Mouse (Mus musculus): ENCODE results near the gene Myo5a. TPM values are rescaled to one million over a fixed set of nuclear protein-coding genes. Genes with fewer than 3 reads are reported as not detected.

The Myo5a gene
- total RNA-seq, 4 experiments from 2014 or later = 39.8 to 90.4 (median 58.0) TPM

DNA sequence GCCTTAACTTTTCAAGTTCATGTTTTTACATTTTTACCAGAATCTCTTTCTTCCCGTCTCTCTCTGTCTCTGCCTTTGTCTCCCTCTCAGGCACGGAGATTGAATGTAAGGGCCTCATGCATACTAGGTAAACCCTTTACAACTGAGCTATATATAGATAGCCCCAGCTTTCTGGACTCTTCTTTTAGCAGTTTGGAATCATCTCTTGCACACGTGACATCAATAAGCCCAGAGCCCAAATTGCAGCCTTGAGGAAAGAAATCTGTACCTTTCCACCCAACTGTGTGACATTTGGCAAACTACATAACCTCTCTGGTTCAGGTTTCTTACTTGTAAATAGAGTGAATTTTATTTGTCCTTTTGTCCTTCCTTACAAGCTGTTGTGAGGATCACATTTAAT is 1.5 kb downstream of the Myo5a start:
- DNase-seq = no peak

DNA sequence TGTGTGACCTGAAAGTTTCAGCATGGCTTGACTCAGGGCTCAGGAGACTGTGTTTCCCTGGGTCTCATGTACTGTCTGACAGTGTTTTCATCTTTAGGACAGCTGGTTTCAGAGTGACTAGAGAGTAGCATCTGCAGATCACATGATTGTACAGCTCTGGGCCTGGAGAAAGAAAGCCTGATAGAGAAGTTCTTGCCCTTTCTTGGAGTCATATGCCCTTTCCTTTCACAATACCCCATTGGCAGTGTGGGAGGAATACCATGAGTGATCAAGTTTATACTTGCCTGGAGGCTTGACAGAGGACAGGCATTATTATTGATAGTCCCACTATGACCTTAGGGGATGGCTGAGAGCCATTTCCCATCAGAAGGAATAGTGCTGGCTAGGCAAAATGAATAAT is 6.4 kb downstream of the Myo5a start:
- DNase-seq = no peak

DNA sequence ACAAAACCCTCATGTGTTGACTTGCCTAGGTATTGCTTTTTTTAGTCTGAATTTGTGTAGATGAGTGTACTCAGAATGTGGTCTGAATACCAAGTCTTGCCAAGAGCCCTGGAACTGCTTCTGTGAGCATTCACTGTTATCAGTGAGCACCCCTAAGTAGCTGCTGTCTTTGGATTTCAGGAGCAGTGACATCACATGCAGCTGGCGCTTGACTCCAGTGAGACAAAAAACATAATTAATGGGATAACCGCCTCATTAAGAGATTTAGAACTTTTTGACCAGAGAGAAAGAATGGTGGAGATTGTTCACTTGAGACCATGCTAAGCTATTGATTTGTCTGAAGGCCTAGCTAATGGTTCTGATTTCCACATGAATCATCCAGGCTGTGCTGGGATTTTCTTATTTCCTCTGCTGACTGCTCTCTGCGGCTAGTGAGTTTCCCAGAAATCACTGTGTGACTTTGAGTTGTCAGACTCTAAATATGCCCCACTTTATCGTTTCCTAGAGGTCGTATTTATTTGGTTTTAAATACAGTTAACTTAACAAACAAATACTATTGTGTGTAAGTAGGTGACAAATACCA is 14.5 kb downstream of the Myo5a start:
- DNase-seq = no peak

DNA sequence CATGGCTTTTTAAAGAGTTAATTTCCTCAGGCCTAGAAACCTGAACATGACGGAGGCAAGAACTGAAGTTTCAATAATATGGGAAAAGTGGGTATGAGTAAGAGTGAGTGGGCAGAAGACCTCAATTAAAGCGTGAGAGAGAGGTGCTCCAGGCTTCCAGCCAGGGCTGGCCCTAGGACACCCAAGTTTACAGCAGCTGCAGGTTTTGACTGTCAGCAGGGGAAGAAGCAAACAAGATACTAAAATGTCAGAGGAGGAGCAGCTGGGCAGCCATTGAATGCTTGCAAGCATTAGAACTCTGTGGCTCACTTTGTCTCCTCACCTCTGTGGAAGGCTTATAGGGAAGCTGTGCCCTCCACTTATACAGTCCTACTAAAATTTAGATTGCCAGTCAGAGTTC is 17.0 kb downstream of the Myo5a start:
- DNase-seq = no peak

DNA sequence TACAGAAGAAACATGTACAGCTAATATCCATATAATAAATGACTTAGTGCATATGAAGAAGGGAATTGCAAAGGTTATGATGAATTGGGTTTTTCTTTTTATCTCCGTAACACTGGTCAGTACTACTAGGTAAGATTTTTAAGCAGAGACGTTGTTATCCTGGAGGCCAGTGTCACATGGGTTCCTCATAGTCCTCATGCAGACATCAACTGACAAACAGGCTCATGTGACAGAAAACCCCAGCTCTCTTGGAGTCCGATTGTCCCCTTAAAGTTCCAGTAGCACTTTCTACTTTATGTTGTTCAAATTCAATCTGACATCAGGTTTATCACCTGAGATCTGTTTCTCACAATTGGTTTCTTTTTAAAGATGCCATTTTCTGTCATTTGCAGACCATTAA is 18.5 kb downstream of the Myo5a start:
- no peak for DNase-seq

DNA sequence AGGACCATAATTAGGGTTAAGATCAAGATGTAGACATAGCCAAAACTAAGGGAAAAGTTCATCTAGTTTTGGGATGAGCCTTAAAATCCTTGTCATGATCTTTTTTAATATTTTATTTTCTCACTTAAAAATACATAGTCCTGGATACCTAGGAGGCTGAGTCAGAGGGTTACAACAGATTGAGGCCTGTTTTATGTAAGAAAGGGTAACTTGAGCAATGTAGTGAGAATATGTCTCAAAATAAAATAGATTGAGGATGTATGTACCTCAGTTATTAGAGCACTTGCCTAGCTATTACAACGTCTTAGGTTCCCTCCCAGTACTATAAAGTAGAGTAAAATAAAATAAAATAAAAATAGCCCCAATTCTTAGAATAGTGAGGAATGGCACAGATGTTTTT is 21.3 kb downstream of the Myo5a start:
- no peak for DNase-seq

DNA sequence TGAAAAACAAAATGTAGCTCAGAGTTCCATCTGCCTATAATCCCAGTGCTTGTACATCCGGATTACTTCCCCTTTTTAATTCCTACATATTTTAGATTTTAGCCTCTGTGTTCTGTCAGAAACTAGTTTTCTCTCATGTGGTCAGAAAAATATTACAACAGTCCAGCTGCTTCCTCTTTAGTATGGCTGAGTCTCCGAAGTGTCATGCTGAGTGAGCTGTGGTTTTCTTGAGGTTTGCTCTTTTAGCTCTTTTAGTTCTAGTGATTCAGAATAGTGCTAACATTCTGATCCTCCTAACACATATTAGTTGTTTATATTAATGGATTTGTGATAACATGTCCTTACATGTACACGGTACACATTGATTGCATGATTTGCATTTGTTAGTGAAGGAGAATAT is 23.9 kb downstream of the Myo5a start:
- no peak for DNase-seq

DNA sequence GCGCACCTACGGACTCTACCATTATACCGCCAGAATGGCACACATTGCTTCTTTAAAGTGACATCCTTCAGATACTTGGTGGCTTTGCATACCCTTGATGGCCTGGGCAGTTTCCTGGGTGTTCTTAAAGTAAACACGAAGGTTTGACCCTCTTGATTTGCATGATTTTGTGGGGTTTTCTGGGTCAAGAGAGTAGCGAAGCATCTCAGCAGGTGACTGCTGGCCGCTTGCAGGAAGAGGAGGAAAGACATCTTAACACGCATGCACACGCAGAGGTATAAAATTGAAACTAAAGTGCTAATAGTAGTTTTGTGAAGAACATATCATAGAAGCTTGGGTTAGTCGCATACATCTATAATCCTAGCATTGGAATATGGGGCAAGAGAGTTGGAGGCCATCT is 28.1 kb downstream of the Myo5a start:
- no peak for DNase-seq

DNA sequence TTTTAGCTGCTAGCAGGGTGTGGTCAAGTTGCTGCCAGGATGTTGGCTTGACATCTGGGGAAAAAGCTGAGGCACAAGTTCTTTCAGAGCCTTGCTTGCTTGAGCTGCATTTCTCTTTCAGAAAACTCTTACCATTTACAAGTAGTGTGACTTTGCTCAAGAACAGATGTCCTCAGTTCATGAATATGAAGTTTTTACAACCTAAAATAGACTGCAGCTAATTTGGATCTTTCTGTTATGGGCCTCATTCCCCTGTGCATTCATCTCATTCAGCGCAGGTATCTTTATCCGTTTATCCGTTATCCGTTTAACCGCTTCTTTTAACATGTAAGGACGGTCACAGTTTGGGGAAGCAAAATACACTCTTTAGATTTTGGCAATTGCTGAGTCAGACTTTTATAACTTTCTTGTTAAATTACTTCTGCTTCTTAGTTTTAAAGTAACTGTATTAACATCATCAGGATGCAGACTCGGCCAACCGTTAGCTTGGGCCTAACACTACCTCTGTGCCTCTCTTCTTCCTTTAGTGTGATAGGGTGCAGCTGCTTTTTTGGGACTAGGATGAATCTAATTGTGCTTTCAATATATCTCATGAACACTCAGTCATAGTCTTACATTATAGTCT is 29.5 kb downstream of the Myo5a start:
- DNase-seq = no peak

DNA sequence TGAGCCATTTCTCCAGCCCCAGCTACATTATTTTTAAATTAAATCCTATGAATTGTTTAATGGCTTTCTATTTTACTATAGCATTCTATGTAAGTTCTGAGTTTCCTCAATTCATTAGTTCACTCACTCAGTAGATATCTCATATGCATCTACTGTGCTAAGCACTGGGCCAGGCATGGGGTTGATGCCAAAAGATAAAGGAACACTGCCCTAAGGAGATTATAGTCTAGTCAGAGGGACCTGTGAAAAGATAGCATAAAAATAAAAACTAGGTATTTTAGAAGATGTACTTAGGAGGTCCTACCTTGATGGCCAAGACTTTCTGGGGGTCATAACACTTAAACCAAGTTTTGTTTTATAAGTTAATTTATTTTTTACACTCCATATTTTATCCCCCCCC is 31.3 kb downstream of the Myo5a start:
- DNase-seq = no peak

DNA sequence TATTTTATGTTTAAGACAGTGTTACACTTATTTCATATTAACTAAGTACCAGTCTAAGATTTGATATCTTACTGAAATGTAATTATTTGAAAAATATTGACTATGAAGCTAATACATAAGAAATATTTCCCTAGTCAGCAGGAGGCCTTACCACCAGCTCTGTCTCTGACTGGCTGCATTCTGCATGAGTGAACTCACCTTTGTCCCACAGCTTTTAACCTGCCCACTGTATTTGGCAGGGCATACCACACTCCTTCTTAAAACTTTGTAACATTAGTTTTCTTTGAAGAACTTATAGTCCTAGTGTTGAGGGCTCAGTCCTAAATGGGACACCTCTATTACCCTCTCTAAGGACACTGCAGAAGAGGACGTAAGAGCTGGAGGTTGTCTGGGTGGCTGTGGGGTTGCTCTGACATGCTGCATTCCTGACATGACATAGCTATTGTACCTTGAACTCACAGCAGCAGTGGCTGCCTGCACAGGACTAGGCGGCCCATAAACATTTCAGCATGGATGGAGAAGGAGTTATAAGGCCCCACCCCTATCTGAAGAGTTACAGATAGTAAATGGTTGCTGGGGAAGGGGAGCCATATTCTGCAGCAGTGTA is 45.9 kb downstream of the Myo5a start:
- DNase-seq = no peak

DNA sequence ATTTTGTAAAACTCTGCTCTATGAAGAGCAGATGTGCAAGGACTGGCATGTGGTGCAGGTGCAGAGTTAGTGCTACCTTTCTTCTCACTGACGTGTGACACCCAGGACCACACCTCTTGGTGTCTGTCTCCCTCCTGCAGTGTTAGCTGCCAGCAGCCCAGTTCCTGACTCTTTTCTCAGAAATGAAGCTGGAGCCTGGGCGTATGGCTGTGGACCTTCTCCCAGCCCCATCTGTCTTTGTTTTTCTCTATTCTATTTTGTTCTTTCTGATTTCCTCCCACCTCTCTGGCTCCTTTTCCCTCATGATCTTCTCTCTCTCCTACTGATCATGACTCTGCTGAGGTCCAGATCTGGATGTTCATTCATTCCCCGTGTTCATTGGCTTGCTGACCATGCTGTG is 50.3 kb downstream of the Myo5a start:
- no peak for DNase-seq

DNA sequence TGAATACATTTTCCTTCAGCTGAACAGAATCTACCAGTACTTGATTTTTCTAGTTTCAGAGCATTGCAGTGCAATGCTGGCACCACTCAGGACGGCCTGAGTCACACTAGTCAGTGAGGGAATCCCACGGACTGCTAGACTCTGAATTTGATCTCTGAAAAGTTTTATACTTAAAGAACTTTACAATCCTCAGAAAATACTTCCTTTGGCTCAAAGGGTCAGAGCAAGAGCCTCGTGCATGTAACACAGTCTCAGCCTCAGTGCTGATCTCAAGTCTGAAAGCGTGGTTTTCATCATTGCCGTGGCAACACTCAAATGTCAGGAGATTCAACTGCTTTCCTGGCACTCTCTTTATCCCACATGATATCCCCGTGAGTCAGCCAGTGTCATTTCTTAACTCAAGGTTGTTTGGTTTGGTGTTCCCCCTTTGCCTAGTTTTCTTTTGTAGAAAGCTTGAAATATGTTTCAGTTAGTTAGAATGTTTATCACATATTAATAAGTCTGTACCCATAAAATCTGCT is 53.4 kb downstream of the Myo5a start:
- DNase-seq = peak; percentile 58

DNA sequence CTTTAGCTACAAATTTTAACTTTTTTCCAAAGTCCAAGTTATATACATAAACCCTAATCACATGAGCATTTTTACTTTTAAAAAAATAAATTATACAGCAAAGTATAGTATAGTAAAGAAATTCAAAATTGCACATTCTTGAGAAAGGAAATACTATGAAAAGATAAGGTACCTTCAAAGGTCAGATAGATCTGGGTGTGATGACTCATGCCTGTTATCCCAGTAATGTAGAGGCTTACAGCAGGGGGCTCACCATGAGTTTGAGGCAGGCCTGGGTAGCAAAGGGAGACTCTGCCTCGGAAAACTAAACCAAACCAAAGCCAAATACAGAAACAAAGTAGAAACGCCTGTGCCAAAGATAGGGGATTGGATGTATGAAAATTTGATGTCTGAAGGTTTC is 59.7 kb downstream of the Myo5a start:
- no peak for DNase-seq

DNA sequence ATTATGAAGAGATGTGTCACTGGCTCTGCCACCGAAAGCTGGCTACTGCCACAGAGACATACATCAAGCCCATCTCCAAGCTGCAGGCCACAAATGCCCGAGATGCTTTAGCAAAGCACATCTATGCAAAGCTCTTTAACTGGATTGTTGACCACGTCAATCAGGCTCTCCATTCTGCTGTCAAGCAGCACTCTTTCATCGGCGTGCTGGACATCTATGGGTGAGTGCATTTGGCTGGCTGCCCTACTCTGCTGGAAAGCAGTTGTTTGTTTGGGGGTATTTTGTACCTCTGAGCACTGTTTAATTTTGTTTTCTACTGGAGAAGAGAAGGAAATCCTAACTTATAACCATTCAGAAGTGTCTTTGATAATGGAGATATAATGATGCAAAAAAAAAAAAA is 76.1 kb downstream of the Myo5a start:
- no peak for DNase-seq

DNA sequence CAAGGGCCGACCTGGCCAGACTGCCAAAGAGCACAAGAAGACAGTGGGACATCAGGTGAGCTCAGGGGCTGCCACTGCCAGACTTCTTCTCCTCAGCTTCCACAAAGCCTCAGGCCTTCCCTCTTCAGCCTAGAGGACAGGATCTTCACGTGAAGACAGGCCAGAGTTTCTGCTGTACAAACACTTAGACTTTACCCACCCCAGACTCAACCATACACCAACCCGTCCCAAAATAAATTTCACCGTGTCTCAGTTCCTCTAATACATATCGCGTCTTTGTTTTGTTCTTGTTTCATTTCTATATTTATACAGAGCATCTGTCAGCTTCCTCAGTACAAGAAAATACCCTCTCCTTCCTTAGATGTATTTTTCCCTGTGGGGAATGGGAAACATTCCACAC is 89.7 kb downstream of the Myo5a start:
- DNase-seq = no peak

DNA sequence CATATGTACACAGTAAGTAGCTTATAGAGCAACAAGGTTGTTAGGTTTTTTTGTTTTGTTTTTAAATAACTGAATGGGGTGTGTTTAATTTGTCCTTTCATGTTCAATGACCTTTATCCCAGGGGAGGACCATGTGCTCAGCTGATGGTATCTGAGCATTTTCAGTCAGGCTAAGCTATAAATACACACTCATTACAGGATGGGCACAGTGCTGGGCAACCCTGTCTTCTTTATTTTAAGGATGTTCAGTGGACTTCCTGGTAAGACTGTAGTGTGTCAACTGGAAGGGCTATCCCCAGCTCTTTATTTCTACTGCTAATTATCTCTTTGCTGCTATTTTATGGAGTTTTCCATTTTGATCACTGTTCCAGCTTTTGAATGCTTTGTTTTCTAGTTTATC is 92.8 kb downstream of the Myo5a start:
- no peak for DNase-seq

DNA sequence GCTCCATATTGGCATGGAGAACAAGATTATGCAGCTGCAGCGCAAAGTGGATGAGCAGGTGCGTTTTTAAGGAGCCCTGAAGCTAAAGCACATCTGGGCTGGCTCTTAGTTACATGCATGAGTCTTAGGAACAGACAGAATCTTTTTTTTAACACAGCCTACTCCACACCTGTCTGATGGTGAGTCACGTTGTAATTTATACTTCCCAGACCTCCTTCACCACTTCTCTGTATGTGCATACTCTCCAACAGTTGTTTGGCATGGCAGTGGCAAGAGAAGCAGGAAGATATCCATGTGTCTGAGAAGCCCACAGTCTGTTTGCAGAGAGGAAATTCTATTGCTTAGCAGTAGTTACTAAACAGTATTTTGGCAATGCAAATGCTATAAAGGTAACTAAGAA is 100.9 kb downstream of the Myo5a start:
- no peak for DNase-seq

DNA sequence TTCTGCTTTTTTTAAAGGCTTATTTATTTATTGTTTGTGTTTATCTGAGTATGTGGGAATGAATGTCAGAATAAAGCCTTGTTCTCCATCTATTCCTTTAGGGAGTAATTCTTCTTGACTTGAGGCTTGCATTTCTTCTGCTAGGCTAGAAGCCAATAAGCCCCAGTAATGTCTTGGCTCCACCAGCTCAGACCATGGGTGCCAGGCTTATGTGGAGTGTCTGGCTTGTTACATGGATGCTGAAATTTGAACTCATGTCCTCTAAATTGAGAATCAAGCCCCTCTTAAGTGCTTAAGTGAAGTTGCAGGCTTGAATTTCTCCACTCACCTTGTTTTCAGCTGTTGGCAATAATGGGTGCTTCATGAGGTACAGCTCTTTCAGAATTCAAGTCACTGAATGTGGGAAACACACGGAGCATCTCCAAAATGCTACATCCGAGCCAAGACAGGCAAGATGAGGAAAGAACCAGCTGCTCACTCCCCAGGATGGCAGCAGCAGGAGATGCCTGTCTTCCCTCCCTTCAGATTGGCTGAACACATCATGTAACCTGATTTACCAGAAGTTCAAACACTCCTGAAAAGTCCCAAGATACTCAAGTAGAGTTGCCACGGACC is 116.9 kb downstream of the Myo5a start:
- DNase-seq = no peak

DNA sequence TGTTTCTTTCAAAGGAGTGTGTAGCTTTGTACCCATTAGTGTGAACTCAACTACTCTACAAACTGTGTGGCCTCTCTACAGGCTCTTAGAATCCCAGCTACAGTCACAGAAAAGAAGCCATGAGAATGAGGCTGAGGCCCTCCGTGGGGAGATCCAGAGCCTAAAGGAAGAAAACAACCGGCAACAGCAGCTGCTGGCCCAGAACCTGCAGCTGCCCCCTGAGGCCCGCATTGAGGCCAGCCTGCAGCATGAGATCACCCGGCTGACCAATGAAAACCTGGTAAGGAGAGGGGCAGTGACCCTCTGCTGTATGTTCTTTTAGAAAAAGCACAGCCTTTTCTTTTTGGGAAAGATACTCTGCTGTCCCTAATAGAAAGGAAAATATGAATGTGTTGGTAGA is 123.0 kb downstream of the Myo5a start:
- DNase-seq = no peak

DNA sequence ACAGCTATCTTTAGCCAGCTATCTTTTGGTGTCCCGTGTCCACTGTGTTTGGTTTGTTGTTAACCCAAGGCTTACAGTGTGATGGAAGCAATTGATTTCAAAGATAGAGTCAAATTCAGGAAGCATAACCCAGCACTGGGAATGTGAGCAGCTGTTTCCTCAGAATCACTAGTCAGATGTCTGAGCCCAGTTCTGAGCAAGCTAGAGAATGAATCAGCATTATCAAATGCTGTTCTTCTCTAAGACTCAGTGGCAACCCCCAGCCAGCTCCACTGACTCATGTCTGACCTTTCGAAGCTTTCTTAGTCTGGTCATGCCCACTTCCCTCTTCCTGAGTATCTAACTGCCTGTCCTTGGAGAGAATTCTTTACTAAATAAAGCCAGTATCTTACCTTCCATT is 125.5 kb downstream of the Myo5a start:
- DNase-seq = peak; percentile 80

DNA sequence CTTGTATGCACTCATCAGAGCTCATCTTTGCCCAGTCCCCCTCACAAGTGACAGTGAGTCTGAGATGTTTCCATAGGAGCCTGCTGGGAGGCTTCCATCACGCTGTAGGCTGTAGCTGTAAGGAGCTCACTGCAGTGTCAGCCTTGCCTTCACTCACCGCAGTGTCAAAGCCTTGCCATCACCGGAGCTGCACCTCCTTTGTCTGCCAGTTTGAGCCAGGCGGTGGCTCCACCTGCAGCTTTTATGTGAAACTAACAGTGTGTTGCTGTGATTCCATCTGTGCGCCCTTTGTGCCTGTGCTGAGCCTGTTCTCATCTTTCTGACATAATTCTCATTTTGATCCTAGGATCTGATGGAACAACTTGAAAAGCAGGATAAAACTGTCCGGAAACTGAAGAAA is 126.5 kb downstream of the Myo5a start:
- DNase-seq = peak; percentile 34

DNA sequence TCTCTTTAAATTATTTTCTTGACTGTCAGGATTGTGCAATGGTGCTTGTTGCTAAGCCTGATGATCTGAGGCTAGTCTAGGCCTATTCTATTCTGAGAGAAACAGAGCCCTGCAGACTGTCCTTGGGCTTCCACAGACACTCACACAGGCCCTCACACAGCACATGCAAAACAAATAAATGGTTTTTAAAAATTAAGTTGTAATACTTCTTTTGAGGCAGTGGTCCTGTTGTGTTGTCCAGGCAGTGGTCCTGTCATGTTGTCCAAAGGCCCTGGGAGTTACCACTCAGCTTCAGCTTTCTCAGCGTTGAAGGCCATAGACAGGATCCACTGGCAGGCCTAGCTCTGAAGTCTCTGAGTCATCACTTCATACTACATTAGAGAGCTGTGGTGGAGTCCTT is 130.7 kb downstream of the Myo5a start:
- DNase-seq = peak; percentile 29

DNA sequence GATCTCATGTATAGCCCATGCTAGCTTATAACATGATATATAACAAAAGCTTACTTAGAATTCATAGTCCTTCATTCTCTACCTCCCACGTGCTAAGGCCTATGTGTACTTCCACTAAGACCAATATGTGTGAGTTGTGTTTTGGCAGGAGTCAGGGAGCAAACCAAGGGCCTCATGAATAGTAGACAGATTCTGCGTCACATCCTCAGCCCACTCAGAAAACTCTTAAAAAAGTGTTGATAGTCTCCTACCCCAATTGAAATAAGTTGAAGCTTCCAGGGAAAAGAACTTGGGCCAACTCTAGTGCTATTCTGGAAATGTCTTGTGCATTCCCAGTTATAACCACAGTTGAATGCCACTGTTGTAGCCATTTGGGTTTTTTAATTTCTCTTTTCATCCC is 131.2 kb downstream of the Myo5a start:
- no peak for DNase-seq

Measured in adrenal gland, adult 8-10 months (tissue).